Mouse (Mus musculus) kidney, adult 2 months (tissue): Measurements from ENCODE around the gene Copz1. TPM values are rescaled to one million over a fixed set of nuclear protein-coding genes. Genes with fewer than 3 reads are reported as not detected.
"Not testable (repeated sequence)": the region's sequence is repeated elsewhere in the genome, so short reads cannot be mapped to it uniquely, and the experiment has no call there.

Experiments
- DNase-seq: peaks from one replicate; pipeline ENCODE4 v3.0.0; 2021
- H3K27ac ChIP-seq: fragments of 200-500 bp; 2 replicates; pipeline ENCODE4 v1.5.1; 2012; ENCODE audit warnings: low read depth, low read length, control low read depth, inconsistent platforms; ENCODE audit not compliant: insufficient read depth
- H3K27me3 ChIP-seq: fragments of 200-500 bp; replicated peaks from 2 replicates; pipeline ENCODE4 v1.6.1; 2012; ENCODE audit warnings: mild to moderate bottlenecking, moderate library complexity, low read length, inconsistent platforms; ENCODE audit not compliant: control insufficient read depth, insufficient read depth
- H3K36me3 ChIP-seq: fragments of 200-500 bp; 2 replicates; pipeline ENCODE4 v1.6.1; 2012; ENCODE audit warnings: mild to moderate bottlenecking, moderate library complexity, low read length, inconsistent platforms; ENCODE audit not compliant: control insufficient read depth, insufficient read depth
- H3K4me1 ChIP-seq: fragments of 200-500 bp; 2 replicates; pipeline ENCODE4 v1.6.1; 2011; ENCODE audit warnings: low read length; ENCODE audit not compliant: control insufficient read depth, insufficient read depth
- H3K4me3 ChIP-seq: fragments of 200-500 bp; 2 replicates; pipeline ENCODE4 v1.5.1; 2011; ENCODE audit warnings: mild to moderate bottlenecking, low read depth, low read length, control low read depth; ENCODE audit not compliant: insufficient read depth
- CTCF ChIP-seq: fragments of 200-500 bp; conservative IDR thresholded peaks from 2 replicates; pipeline ENCODE4 v1.5.1; 2011; ENCODE audit warnings: low read depth, mild to moderate bottlenecking, control low read depth, low read length, moderate library complexity, mixed read lengths; ENCODE audit not compliant: insufficient read depth, insufficient read length
- POLR2A ChIP-seq: fragments of 200-500 bp; IDR thresholded peaks from one replicate; pipeline ENCODE4 v1.6.1; 2011; ENCODE audit warnings: low read depth, low read length, control low read depth
- WGBS: fragments of 180-500 bp; shearing (Covaris S2); methylation state at CpG from one replicate; pipeline ENCODE4 v1.1.7; 2018; 5-methylcytosine and 5-hydroxymethylcytosine counted together
- polyA plus RNA-seq: library from polyadenylated mRNA; depleted of rRNA; stranded (reverse); fragments of >200 nt; gene quantifications from 2 replicates; pipeline ENCODE4 v1.2.3, GENCODE M21; 2012

Copz1 gene
- polyA plus RNA-seq, 1 experiment, result 138 TPM

DNA sequence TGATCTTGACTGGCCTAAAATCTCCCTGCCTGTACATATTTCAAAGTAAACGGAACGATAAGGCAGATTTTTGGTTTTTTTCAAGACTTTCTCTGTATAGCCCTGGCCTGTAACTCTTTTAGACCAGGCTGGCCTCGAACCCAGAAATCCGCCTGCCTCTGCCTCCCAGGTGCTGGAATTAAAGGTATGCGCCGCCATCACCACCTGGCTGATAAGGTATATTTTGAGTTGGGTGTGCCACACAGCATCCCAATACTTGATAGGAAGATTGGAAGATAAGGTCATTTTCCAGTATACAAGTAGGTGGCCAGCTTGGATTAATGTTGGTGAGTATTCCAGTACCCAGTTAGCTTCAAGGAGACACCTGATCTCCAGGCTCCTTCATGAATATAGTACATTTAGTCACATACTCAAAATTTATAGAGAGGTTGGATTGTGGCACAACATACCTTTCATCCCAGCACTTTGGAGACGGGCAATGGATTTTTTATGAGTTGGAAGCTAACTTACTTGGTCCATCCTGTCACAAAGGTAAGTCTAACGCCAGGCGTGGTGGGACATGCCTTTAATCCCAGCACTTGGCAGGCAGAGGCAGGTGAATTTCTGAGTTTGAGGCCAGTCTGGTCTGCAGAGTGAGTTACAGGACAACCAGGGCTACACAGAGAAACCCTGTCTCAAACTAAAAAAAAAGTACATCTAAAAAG lies 25.3 kb upstream of the Copz1 start:
- Histone ChIP-seq H3K4me3 (no peak overlapping the region), H3K36me3 (peaks cover 27% of the 10 kb centered on the region), H3K4me1 (peaks cover 2% of the 10 kb centered on the region; the same call in 1 of the 2 replicates), H3K27ac (no peak overlapping the region), H3K27me3 (no peaks in the 10 kb centered on the region)
- no peak for DNase-seq
- TF ChIP-seq CTCF (no peak), POLR2A (no peak)
- WGBS, result 89% methylated on average over 9 of the region's 9 CpGs

DNA sequence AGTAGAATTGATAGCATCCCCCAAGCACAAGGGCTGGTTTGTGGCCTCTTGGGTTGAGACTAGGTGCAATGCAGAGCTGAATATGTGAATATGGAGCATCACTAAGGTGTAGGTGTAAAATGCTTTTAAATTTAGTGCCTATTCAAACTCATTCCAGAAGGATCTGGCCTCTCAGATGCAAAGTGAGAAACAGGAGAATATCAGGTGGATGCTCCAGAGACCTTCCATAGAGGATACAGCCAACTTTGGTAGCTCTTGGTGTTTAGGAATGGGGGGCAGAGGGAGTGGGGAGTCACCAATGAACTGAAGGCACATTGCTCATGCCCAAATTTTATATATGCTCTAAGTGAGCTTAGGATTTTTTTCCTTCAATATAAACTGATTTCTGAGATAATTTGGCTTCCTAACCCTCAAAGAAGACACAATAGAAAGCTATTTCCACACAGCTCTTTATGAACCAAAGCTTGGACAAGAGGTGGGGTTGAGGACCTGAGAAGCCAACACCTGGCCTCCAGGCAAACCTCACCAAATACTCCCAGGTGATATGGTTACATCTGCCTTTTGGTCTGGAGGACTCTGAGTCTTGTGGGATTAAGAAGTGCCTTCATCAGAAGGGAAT lies 24.6 kb upstream of the Copz1 start:
- Histone ChIP-seq H3K27me3 (no peaks in the 10 kb centered on the region), H3K27ac (no peak overlapping the region), H3K4me1 (0 out of 2 replicates have a peak, but pooled peaks cover 2% of the 10 kb centered on the region), H3K36me3 (peaks cover 23% of the 10 kb centered on the region), H3K4me3 (no peak overlapping the region)
- DNase-seq, result no peak
- no peak for TF ChIP-seq CTCF
- no peak for TF ChIP-seq POLR2A

DNA sequence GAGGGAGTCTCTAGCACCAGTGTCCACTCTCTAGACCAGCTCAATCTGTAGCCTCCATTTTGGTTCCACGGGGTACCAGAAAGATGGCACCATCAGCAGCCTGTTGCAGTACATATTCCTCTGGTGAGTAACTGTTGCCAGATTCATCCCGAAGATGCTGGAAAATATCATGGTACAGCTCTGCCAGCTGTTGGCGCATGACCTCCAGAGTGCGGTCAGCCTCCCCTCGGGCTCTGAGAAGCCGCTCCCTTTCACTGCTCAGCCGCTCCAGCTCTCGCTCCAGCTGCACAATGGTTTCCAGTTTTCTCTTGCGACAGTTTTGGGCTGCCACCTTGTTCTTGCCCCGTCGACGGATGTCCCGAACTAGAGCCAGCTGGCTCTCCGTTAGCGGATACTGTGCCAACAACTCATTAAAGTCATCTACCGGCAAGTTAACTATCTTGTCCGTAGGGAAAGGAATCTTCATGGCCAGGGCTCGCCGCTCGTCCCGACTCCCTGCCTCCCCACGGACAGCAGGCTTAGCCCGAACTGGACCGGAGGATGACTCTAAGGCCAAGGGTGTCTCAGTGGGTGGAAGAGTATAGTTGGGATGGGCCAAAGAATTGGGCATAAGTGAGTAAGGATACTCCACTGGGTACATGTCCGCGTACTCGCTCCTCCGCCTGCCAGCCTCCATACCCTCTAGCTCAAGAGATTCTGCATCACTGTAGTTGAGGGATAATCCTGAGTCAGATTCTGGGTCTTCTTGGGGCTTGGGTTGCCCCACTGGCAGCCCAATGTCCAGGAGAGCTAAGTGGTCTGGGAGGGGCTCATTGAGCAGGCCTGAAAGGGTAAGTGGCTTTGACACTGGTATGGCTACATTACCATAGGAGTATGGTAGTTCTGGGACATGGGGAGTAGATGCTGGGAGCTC lies 23.9 kb upstream of the Copz1 start:
- DNase-seq, result no peak

DNA sequence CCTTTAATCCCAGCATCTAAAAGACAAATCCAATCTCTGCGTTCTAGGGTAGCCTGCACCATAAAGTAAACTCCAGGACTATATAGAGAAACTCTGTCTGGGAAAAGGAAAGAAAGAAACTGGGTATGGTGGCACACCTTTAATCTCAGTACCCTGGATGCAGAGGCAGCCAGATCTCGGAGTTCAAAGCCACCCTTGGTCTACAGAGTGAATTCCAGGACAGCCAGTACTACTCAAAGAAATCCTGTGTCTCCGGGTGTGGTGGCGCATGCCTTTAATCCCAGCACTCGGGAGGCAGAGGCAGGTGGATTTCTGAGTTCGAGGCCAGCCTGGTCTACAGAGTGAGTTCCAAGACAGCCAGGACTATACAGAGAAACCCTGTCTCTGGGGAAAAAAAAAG lies 23.0 kb upstream of the Copz1 start:
- not testable (repeated sequence) for H3K27me3 ChIP-seq, H3K4me3 ChIP-seq, H3K4me1 ChIP-seq, H3K27ac ChIP-seq, DNase-seq
- H3K36me3 ChIP-seq, result peaks cover 18% of the 10 kb centered on the region
- 92% methylated on average over 6 of the region's 6 CpGs for WGBS

More for the DNA sequence above, 23.9 kb upstream of the Copz1 start:
- 66% methylated on average over 28 of the region's 28 CpGs for WGBS
- Histone ChIP-seq H3K4me3 (no peak overlapping the region), H3K27me3 (no peaks in the 10 kb centered on the region), H3K4me1 (no peaks in the 10 kb centered on the region), H3K27ac (no peak overlapping the region), H3K36me3 (peaks cover 18% of the 10 kb centered on the region)
- TF ChIP-seq POLR2A (no peak), CTCF (no peak)

DNA sequence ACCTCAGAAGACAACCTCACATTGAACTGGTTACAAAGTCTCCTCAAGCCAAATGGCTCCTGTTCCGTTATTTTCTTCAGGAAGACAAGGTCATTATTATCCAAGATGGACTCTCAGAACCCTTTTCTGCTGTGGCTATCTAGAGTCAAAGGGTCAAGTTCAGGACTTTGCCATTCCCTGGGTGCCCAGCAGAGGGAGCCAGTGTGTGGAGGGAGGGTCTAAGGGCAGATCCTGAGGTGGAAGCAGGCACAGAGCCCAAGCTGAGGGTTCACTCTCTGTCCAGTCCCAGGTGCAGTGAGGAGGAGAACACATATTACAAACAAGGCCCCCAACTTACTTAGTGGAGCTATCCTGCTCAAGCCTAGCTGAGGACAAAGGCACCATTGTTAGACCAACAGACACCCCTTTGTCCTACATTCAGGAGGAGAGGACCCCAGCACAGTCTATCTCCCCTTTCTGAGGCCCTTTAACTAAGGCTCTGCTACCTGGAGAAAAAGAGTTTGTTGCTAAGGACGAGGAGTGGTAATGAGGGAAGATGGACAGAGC lies 22.2 kb upstream of the Copz1 start:
- peak; percentile 97 for TF ChIP-seq CTCF
- no peak for TF ChIP-seq POLR2A
- peak; percentile 75 for DNase-seq
- Histone ChIP-seq H3K27me3 (no peaks in the 10 kb centered on the region), H3K36me3 (peaks cover 15% of the 10 kb centered on the region), H3K4me1 (no peaks in the 10 kb centered on the region), H3K4me3 (no peak overlapping the region), H3K27ac (no peak overlapping the region)
- 32% methylated on average over 2 of the region's 2 CpGs for WGBS

DNA sequence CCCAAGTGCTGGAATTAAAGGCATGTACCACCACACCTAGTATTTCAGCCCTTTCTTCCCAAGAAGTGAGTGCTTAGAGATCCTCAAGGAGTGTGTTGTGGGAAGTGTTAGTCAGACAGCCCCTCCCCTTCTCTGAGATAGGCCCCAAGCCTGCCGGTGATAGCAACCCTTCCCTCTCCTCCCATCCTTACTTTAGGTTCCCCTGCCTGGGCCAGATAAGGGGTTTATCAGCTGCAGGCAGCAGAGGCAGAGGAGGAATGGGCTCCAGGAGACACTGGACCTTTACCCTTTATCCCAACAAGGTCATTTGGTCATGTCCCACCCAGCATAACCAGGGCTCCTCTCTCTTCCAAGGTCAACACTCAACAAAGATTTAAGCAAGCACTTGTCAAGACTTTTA lies 20.9 kb upstream of the Copz1 start:
- Histone ChIP-seq H3K4me3 (no peak overlapping the region), H3K4me1 (no peaks in the 10 kb centered on the region), H3K27me3 (no peaks in the 10 kb centered on the region), H3K36me3 (peaks cover 8% of the 10 kb centered on the region), H3K27ac (no peak overlapping the region)
- TF ChIP-seq POLR2A, result no peak
- TF ChIP-seq CTCF, result no peak
- WGBS, result 86% methylated on average over 1 of the region's 1 CpGs
- DNase-seq, result no peak

DNA sequence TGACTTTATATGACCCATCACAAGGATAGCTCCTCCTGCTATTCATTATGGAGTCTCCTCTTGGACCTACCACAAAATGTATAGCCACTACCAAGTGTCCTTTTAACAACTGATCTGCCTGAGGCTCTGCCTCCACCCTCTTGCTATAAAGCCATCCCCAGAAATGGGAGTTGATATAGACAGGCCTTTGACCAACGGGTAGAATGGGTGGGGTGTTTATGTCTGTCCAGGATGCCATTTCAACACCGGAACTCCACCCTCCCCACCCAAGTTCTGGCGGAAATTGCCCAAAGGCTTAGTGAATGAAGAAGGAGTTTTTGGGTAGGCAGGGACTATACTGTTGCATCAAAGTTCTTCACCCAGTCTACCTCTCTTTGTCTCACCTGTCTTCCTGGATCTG lies 19.9 kb upstream of the Copz1 start:
- H3K4me1 ChIP-seq, result no peaks in the 10 kb centered on the region
- no peak overlapping the region for H3K4me3 ChIP-seq
- no peaks in the 10 kb centered on the region for H3K27me3 ChIP-seq
- no peak for TF ChIP-seq CTCF
- TF ChIP-seq POLR2A, result no peak
- H3K27ac ChIP-seq, result no peak overlapping the region
- no peak for DNase-seq
- no peaks in the 10 kb centered on the region for H3K36me3 ChIP-seq
- 81% methylated on average over 3 of the region's 3 CpGs for WGBS
